Mouse (Mus musculus) kidney, postnatal 0 days (tissue): Measurements from ENCODE around the gene Bpifa1. TPM values are rescaled to one million over a fixed set of nuclear protein-coding genes. Genes with fewer than 3 reads are reported as not detected.

Experiments
- ATAC-seq: fragments of 200-750 bp; cut with Nextera tagmentation; replicated peaks from 2 replicates; pipeline ENCODE4 v1.8.0; 2017; ENCODE audit warnings: low read depth, moderate number of reproducible peaks, moderate TSS enrichment, moderate library complexity; ENCODE audit not compliant: low FRiP score
- DNase-seq: peaks from one replicate; pipeline ENCODE4 v3.0.0-alpha.2; 2016; ENCODE audit warnings: low spot score
- H3K27ac ChIP-seq: fragments of 300-500 bp; sonication (generic); 2 replicates; pipeline ENCODE4 v1.5.1; 2014; ENCODE audit warnings: mild to moderate bottlenecking
- H3K27me3 ChIP-seq: fragments of 300-500 bp; sonication (generic); 2 replicates; pipeline ENCODE4 v1.6.1; 2014; ENCODE audit warnings: low read length, mixed read lengths; ENCODE audit not compliant: insufficient read depth
- H3K36me3 ChIP-seq: fragments of 300-500 bp; sonication (generic); 2 replicates; pipeline ENCODE4 v1.6.1; 2014; ENCODE audit warnings: low read length, mixed read lengths; ENCODE audit not compliant: insufficient read depth
- H3K4me1 ChIP-seq: fragments of 300-500 bp; sonication (generic); replicated peaks from 2 replicates; pipeline ENCODE4 v1.6.1; 2014; ENCODE audit warnings: antibody characterized with exemption, low read length, mixed read lengths; ENCODE audit not compliant: insufficient read depth
- H3K4me2 ChIP-seq: fragments of 300-500 bp; sonication (generic); 2 replicates; pipeline ENCODE4 v1.6.1; 2014; ENCODE audit warnings: mild to moderate bottlenecking, low read length, moderate library complexity, mixed read lengths
- H3K4me3 ChIP-seq: fragments of 300-500 bp; sonication (generic); replicated peaks from 2 replicates; pipeline ENCODE4 v1.5.1; 2014; ENCODE audit warnings: low read depth, low read length
- H3K9ac ChIP-seq: fragments of 300-500 bp; sonication (generic); 2 replicates; pipeline ENCODE4 v1.6.1; 2014; ENCODE audit warnings: low read depth, low read length
- H3K9me3 ChIP-seq: fragments of 300-500 bp; sonication (generic); replicated peaks from 2 replicates; pipeline ENCODE4 v1.6.1; 2016; ENCODE audit warnings: low read length, inconsistent platforms, mixed read lengths
- CTCF ChIP-seq: IDR thresholded peaks from 2 replicates; pipeline ENCODE4 v1.5.1; 2016; ENCODE audit warnings: antibody characterized with exemption, low read depth, mild to moderate bottlenecking, moderate library complexity
- WGBS: fragments of 180-500 bp; shearing (Covaris S2); extraction: QIAGEN DNeasy Blood & Tissue Kit; methylation state at CpG from one replicate; pipeline ENCODE4 v1.1.7; 2014; 5-methylcytosine and 5-hydroxymethylcytosine counted together
- polyA plus RNA-seq: library from polyadenylated mRNA; unstranded; fragments of >200 nt; fragmentation: Nextera tagmentation; extraction: Ambion mirVana; gene quantifications from 2 replicates; pipeline ENCODE4 v1.2.1, GENCODE M21; 2015

The Bpifa1 gene
- polyA plus RNA-seq, 1 experiment from 2014 or later, result not detected

GRCm38 (mm10) chr2:154193071-154193470 is 50.4 kb downstream of the Bpifa1 start:
- Histone ChIP-seq H3K9ac (no peak overlapping the region), H3K4me1 (no peaks in the 10 kb centered on the region), H3K27me3 (no peaks in the 10 kb centered on the region), H3K27ac (no peak overlapping the region), H3K4me3 (no peak overlapping the region), H3K36me3 (no peaks in the 10 kb centered on the region), H3K4me2 (no peak overlapping the region), H3K9me3 (no peaks in the 10 kb centered on the region)
- DNase-seq, result no peak
- ATAC-seq, result no peak
- WGBS, result 93% methylated on average over 4 of the region's 4 CpGs
- TF ChIP-seq CTCF, result no peak

- TF ChIP-seq CTCF, result no peak
- H3K9ac ChIP-seq, result no peak overlapping the region
- no peak for ATAC-seq
- H3K4me2 ChIP-seq, result no peak overlapping the region
- H3K36me3 ChIP-seq, result no peaks in the 10 kb centered on the region
- 79% methylated on average over 5 of the region's 5 CpGs for WGBS
- H3K4me1 ChIP-seq, result no peaks in the 10 kb centered on the region
- DNase-seq, result no peak
- H3K27ac ChIP-seq, result no peak overlapping the region
- H3K27me3 ChIP-seq, result no peaks in the 10 kb centered on the region
- no peak overlapping the region for H3K4me3 ChIP-seq
- H3K9me3 ChIP-seq, result no peaks in the 10 kb centered on the region
Observed at GRCm38 (mm10) chr2:154193994-154194504, 51.4 kb downstream of the Bpifa1 start.

DNA sequence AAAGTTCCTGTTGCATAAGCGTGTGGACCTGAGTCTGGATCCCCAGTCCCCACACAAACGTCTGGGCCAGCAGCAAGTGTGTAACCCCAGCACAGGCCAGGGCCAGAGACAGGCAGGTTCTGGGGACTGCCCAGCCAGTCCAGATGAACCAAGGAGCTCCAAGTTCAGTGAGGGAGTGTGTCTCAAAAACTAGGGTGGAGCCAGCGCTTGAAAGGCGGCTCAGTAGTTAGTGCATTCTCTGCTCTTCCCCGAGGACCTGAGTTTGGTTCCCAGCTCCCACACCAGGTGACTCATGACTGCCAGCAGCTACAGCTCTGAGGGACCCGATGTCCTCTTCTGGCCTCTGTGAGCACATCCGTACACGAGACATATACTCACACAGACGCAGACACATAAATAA is 54.4 kb downstream of the Bpifa1 start:
- TF ChIP-seq CTCF, result no peak
- ATAC-seq, result no peak
- WGBS, result 91% methylated on average over 9 of the region's 9 CpGs

More for the DNA sequence above, 54.4 kb downstream of the Bpifa1 start:
- Histone ChIP-seq H3K27ac (no peak overlapping the region), H3K4me3 (no peak overlapping the region), H3K9ac (no peak overlapping the region), H3K36me3 (no peaks in the 10 kb centered on the region), H3K4me1 (no peaks in the 10 kb centered on the region), H3K9me3 (no peaks in the 10 kb centered on the region), H3K4me2 (no peak overlapping the region), H3K27me3 (no peaks in the 10 kb centered on the region)
- no peak for DNase-seq

Other genes with a start within 250 kb of the Bpifa1 start
- gene Bpifb6, start 242.5 kb upstream of the Bpifa1 start, polyA plus RNA-seq, result not detected in 2 replicates
- gene Bpifb3, start 224.7 kb upstream of the Bpifa1 start, polyA plus RNA-seq, result not detected in 2 replicates
- not detected in 2 replicates for gene Bpifb4, start 204.7 kb upstream of the Bpifa1 start, polyA plus RNA-seq
- gene Bpifa6, start 167.9 kb upstream of the Bpifa1 start, polyA plus RNA-seq, result not detected in 2 replicates
- gene Bpifa2, start 134.6 kb upstream of the Bpifa1 start, polyA plus RNA-seq, result not detected in 2 replicates
- gene Bpifa3, start 12.5 kb upstream of the Bpifa1 start, polyA plus RNA-seq, result not detected in 2 replicates
- not detected in 2 replicates for gene Bpifa5, start 19.7 kb downstream of the Bpifa1 start, polyA plus RNA-seq
- gene Bpifb1, start 47.9 kb downstream of the Bpifa1 start, polyA plus RNA-seq, result 0.14 TPM in 1 of 2 replicates, not detected in the other
- 1.2 and 1.5 TPM in 2 replicates for gene Bpifb5, start 80.9 kb downstream of the Bpifa1 start, polyA plus RNA-seq
- gene Bpifb9a, start 115.0 kb downstream of the Bpifa1 start, polyA plus RNA-seq, result not detected in 2 replicates
- gene Bpifb9b, start 164.3 kb downstream of the Bpifa1 start, polyA plus RNA-seq, result not detected in 2 replicates
- 13.9 and 25.2 TPM in 2 replicates for gene Cdk5rap1, start 230.1 kb downstream of the Bpifa1 start, polyA plus RNA-seq